Mouse (Mus musculus): ENCODE results near the gene Eif4b.
A peak's percentile ranks its signal among the peaks of the same experiment; 100 is the strongest.

Eif4b gene

DNA sequence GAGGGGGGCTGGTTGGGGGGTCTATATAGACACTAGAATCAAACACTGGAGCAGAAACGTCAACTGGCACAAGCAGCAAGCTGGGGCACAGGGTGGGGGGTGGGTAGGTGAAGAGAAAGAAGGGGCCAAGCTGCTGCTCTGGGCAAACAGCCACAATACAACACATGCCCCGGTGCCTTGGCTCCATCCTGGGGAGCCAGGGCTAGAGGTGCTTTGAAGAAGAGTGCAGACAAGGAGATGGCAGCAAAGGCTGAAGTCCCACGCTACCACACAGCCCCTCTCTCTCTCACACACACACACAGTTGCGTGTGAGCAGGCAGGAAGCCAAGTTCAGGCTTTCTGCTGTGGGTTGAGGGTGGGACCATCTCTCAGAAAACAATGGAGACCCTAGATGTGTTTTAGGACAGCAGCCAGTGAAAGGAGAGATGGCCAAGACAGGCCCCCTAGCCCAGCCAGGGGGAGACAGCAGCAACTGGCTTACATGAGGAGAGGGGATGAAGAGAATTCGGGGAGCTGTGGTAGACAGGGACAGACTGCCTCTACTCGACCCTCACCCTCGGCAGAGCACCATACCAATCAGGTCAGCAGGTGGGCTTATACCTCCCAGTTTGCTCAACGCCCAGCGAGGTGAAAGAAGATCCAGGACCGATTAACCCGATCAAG lies 43.3 kb downstream of the Eif4b start:
- no peak for DNase-seq (ENCODE audit: low read depth, low spot score)

DNA sequence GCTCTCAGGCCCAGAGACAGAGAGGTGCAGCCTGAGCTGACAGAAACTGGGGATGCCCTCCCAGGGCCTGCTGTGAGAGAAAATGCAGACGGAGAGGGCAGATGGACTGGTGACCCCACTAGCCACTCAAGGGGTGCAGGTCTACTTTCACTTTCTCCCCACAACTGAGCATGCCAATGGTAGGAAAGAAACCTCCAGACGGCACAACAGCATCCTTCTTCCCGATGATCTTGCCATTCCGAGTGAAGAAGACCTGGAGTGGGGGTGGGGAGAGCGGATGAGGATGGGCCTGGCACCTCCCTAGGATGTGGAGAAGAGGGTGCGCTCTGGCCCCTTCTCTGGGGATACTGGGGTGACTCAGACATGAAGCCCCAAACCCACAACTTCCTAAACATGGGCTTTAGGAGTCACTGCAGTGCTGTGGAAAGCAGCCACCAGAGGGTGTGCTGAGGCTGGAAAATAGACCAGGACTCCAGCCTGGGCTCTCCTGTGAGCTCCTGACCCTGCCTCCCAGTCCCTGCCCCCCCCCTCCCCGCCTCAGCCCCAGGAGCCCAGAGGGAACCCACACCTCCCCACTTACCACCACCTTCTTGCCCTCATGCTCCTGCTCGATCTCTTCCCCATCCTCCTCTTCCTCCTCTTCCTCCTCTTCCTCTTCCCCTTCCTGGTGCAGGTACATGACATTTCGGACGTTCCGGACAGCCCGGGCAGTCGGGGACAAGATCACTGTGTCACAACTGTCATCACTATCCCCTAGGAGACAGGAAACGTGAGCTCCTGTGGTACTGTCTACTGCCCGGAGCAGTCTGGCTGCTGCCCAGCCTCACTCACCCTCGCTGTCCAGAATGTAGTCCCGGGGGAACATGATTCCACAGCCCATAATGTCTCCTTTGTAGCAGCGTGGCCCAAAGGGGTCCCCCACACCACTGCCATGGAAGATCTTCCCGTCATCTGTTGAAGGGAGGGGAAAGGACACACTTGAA lies 44.2 kb downstream of the Eif4b start:
- no peak for DNase-seq (ENCODE audit: low read depth, low spot score)

DNA sequence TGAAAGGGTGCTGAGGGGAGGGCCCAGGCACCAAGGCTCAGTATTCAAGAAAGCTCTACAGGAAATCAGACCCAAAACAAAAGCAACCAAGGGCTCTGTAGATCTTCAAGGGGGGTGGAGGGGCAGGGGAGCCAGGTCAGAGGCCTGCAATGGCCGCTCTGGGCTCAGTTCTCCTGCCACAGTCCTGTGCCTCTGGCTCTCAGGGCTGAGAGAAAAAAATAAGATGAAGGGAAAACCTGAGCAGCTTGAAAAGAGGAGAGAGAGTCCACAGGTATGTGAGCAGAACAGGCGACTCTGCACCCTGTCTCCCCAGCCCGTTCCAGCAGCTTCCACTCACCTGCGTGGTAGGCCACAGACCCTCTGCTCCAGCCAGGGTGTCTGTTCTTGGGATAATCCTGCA lies 45.0 kb downstream of the Eif4b start:
- no peak for DNase-seq (ENCODE audit: low read depth, low spot score)

DNA sequence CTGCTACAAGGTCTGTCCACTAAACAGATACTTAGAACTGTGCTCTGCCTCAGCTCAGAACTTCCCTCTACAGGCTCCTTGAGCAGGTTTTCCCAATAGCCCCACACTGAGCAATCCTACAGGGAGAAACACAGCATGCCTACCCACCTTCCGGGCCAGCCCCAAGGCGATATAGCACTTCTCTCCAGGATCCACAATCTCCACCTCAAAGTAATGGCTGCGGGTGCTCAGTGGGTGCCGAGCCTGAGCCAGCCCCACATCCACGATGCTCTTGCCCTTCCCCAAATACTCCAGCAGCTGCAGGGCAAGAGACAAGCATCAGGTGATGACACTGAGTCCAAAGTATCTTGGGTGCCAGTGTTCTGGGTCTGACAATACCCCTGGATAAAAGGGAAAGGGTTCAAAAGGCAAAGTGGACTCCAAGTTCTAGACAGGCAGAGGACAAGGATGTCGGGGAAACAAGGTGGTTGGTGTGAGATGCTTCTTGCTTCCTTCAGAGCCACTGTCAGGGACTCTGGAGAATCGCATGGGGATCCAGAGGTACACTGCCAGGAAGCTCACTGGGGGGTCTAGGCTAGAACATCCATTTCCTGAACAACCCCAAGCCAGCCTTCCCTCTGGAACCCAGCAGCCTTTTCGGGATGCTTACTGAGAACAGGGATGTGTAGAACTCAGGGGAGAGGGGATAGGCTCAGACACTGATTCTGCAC lies 45.7 kb downstream of the Eif4b start:
- no peak for DNase-seq (ENCODE audit: low read depth, low spot score)

DNA sequence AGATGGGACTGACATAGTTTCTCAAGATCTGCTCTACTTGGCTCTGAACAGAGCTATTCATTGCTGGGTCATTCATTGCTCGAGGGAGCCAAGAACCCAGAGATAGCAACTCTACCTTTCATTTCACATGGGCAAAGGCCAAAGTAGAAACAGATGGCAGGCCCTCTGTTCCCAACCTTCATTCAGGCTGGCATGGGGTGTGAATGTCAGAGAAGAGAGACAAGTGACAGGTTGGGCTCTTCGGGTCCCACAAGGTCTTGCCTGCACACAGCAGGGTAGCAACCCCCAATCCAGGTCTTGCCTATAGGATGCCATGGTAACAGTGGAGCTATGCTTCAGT lies 46.2 kb downstream of the Eif4b start:
- DNase-seq (ENCODE audit: low read depth, low spot score): no peak

DNA sequence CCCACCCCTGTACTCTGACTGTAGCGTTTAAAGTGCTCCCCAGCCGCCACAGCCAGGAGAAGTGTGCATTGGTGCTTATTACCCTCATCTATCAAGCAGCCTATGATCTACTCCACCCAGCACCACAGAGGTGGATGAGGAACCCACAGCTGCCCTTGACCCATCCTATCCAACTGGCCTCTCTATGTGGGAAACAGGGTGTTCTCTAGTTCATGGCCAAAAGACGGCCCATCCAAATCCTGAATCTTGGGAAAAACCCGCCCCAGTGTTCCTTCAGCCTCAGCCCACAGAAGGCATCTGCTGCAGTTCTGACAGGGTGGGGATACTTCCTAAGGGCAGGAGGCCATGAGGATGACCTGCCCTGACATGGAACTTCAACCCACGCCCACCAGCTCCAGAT lies 47.0 kb downstream of the Eif4b start:
- no peak for DNase-seq (ENCODE audit: low read depth, low spot score)

DNA sequence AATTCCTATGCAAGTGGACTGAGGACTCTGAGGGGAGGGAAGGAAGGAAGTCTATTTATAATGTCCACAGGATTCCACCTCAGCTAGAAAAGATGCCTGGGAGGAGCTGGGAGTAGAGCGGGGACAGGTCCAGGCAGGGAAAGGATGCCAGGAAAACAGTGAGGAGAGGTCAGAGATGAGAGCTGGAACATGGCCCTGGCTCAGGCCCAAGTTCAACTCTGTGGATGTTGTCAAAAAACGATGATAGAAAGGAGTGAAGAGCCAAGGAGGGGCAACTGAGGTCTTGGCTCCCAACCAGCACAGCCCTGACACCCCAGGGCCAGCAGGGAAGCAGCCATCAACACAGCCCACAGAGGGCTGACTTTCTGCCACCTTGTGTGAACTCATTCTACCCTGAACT lies 52.7 kb downstream of the Eif4b start:
- DNase-seq (ENCODE audit: low read depth, low spot score): no peak

DNA sequence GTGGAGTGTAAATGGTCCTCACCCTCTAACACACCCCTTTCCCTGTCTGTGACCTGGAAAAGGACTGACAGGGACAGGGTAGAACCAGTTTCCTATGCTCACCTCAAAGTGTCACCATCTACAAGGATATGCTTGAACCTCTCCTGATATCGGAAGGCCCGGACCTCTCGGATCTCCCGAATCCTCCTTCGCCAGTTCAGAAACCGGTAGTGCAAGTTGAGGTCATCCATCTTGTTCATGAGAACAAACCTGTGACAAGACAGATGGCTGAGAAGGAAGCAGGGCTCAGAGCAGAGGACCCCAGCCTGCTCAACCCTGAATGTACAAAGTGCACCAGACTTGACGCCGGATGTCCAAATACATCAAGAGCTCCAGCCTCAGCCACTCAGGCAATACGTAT lies 59.7 kb downstream of the Eif4b start:
- no peak for DNase-seq (ENCODE audit: low read depth, low spot score)

DNA sequence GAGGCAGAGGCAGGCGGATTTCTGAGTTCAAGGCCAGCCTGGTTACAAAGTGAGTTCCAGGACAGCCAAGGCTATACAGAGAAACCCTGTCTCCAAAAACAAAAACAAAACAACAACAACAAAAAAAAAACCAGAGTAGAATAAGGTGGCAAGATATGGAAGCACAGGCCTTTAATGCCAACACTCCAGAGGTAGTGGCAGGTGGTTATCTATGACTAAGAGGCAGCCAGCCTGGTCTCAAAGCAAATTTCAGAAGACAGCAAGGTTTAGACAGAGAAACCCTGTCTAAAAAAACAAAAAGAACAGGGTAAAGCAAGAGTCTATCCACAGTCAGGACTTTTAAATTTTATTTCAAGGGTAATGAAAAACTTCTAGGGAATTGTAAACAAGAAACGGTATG lies 61.1 kb downstream of the Eif4b start:
- DNase-seq (ENCODE audit: low read depth, low spot score): no peak

DNA sequence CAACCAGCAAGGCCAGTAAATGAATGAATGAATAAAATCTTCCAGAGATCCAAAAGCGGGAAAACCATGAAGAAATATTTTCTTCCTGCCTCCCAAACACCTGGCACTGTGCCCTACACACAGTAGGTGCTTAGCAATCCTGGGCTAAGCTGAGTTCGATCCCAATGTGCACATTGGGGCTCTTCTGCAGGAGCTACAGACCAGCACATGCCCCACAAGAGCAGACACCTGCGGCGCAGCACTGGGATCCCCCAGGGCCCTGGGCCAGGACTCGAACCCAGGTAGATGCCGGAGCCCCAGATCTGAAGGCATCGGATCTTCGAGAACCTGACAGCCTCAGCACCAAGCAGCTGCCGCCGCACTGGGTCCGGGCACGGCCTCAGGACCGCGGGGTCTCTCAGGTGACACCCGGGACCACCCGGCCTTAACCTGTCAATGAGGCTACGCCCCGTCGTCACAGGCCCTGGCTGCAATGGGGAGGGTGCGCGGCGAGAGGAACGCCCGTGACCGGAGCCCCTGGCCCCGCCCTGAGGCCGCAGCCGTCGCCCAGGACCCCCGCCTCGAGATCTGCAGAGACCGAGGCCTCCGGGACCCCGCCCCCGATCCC lies 62.1 kb downstream of the Eif4b start:
- no peak for DNase-seq (ENCODE audit: low read depth, low spot score)

DNA sequence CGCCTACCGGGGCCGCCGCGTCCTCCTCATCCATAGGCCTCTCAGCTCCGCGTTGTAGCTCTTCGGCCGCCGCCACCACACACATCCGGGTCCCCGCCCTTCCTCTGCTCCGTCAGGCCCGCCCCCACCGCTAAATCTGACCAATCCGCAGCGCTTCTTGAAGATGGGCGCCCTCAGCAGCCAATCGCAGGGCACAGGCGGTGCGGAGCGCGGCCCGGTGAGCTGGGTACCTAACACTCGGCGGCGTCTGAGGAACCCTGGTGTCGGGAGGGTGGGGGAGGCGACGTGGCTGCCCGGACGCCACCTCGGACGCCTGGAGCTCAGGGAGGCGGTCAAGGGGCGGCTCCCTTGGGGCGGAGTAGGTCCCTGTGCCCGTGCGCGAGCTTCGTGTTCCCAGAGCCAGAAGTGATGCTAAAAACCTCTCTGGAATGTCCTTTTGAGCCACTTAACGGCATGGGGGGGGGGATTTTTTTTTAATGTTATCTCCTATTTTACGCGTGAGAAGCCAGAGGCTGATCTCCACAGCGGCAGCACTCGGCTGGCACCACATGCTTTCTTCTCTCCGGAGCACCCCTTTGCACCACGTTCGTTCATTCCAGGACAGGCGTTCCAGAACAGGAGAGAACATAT lies 62.7 kb downstream of the Eif4b start, which contains the start of gene Spryd3:
Gene Spryd3 (minus strand): TSS at position 106 of the 630 bp plus-strand sequence.
- DNase-seq (ENCODE audit: low read depth, low spot score): peak; percentile 98

DNA sequence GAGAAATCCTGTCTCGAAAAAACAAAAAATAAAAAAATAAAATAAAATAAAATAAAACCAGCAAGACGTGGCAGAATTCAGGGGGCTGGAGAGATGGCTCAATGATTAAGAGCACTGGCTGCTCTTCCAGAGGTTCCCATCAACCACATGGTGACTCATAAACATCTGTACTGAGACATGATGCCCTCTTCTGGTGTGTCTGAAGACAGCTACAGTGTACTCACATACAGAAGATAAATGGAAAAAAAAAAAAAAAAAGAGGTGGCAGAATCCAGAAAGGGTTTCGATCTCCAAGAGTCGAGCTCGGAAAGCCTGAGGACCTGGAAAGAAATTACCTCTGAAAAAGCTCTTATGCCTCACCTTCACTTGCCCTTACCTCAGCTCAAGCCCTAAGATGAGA lies 67.5 kb downstream of the Eif4b start:
- no peak for DNase-seq (ENCODE audit: low read depth, low spot score)

DNA sequence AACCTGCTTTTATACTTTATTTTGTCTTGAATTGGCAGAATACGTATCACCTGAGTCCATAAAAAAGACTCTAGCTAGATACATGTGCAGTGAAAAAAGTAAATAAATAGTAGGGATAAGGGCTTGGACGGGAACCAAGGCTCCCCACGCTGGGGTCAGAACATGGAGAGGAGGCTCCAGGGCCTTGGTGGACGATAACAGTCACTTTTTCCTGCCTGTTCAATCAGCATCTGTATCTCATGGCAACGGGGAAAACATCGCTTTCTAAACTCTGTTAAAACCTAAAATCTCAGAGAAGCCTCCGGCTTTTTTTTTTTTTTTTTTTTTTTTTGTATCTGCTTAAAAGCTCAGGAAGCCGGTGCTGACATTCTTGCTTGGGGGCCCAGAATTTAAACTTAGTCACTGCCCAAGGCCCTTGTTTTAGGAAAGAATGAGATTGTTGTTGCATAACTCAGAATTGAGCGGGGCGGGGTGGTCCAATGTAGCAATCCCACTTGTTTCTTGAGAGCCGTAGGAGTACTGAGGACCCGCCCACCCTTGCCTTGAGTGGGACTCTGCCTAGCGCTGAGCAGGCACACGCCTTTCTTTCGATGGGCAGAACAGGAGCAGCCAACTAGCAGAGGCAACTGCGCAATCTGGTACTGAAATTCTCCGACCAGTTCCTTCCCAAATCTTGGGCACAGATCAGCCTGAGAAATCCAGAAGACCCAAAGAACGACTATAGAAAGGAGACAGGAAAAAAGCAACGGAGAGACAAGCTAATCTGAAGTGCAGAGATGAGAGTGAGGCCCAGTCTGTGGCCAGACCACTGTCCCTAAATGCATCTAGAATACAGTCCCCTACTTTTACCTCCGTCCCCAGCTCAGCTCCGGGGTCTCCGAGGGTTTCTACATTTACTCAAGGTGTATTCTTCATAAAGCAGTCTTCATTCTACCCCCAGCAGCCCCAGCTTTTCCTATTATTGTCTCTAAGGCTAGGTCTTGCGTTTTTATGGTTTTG lies 69.6 kb downstream of the Eif4b start:
- no peak for DNase-seq (ENCODE audit: low read depth, low spot score)

DNA sequence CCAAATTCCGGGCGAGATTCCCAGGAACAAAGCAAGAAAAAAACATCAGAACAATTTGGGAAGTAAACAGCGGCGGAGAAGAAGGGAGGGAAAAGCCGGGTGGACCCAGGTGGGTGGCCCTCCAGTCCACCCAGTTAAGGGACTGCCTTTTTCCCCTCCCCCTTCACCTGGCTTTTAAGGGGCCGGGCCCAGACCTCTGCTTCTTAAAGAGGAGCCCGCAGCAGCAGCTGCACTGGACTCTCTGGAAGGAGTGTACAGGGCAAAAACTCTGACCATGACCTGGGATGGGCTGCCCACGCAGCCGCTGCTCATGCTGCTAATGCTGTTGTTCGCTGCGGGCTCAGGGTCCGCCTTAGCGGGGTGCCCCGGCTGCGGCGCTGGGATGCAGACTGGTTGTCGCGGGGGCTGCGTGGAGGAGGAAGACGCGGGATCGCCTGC lies 70.7 kb downstream of the Eif4b start, which contains the start of gene Igfbp6:
Gene Igfbp6 (plus strand): TSS at position 89 of the 438 bp plus-strand sequence.
- DNase-seq (ENCODE audit: low read depth, low spot score): no peak

DNA sequence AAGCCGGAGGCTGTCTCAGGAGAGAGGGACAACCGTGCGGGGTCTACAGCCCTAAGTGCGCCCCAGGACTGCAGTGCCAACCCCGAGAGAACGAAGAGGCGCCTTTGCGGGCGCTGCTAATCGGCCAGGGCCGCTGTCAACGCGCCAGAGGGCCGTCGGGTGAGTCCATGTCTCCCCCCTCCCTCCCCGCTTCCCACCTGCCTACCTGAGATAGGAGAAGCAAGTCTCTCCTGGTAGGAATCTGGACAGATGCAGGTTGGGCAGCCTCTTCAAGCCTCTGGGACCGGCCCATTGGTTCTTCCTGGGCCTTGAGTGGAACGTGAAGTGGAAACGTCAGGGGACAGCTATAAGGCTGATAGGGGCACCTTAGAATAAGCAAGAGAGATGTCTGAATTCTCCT lies 71.2 kb downstream of the Eif4b start:
- no peak for DNase-seq (ENCODE audit: low read depth, low spot score)

DNA sequence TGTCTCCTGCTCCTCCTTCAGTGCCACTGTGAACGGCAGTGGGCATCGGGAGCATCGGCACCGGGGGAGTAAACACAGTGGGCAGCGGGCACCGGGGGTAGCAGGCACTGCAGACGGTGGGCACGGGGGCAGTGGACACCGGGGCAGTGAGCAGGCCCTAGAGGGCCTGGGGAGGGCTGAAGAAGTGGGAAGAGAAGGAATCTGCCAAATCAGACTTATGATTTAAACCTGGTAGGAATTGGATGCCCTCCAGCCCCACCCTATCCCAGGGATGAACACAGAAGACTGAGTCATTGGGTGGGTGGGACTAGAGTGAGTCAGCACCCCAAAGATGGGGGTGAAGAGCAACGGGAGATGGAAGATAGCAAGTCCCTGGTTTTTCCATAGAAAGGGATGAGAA lies 71.8 kb downstream of the Eif4b start:
- no peak for DNase-seq (ENCODE audit: low read depth, low spot score)

DNA sequence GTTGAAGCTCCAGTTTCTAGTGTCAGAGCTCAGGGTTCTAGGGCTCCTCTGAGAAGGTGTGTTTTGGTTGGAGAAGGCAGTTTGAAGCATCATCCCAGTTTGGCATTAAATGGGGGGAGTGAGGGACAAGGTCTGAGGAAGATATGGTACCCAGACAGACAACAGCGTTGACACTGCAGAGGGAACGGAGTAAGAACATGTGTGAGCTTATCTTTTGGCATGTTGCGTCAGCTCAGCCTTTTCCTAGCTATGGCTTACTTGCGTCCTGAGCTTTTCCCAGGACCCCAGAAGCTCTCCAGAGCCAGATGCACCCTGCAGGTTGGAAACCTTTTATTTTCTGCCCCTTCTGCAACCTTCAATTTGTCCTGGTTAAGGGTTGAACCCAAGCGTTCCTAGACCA lies 72.5 kb downstream of the Eif4b start:
- DNase-seq (ENCODE audit: low read depth, low spot score): no peak

Measured in A20 (cell line).